Mouse (Mus musculus) stomach, postnatal 0 days (tissue): ENCODE results near the gene Daw1.

Source experiments
- CTCF ChIP-seq: IDR thresholded peaks from 2 replicates; pipeline ENCODE4 v1.5.1; 2016; ENCODE audit warnings: antibody characterized with exemption, low read depth, mild to moderate bottlenecking, moderate library complexity
- EP300 ChIP-seq: optimal IDR thresholded peaks from 2 replicates; pipeline ENCODE3; 2016; ENCODE audit warnings: antibody characterized with exemption

DNA sequence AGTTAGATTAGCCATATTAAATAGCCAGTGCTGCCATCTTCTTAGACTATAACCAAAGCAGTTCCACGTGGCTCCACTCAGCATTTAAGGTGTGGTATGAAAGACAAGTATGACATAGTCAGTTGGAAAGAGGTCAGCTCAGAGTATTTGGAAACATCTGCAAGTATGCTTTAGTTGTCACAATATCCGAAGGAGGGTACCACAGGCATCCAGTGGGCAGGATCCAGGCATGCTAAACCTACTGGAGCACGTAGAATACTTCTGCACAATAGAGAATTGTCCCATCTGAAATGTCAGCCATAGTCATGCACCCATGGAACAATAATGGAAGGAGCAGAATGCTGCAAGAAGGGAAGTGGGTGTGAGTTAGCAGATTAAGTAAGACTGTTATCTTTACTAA is 39.2 kb upstream of the Daw1 start:
- no peak for TF ChIP-seq CTCF
- TF ChIP-seq EP300, result no peak
